Mouse (Mus musculus) small intestine, adult 2 months (tissue): Measurements from ENCODE around the gene Hmgn1.

Experiments used
- CTCF ChIP-seq: fragments of 200-500 bp; IDR thresholded peaks from 2 replicates; pipeline ENCODE4 v1.5.1; 2012; ENCODE audit warnings: low read depth, mild to moderate bottlenecking, control low read depth, inconsistent platforms, low read length, moderate library complexity, mixed read lengths; ENCODE audit not compliant: insufficient replicate concordance, insufficient read length; ENCODE audit errors: extremely low read depth
- POLR2A ChIP-seq: fragments of 200-500 bp; IDR thresholded peaks from 2 replicates; pipeline ENCODE4 v1.6.1; 2012; ENCODE audit warnings: low read depth, mild to moderate bottlenecking, control low read depth, inconsistent platforms, low read length, moderate library complexity

GRCm38 (mm10) chr16:96149311-96149710 lies 21.8 kb upstream of the Hmgn1 start:
- TF ChIP-seq CTCF (no peak), POLR2A (no peak)
